Mouse (Mus musculus) cerebellum, adult 9-11 months (tissue): ENCODE results near the gene Hoxa6.
A peak's percentile ranks its signal among the peaks of the same experiment; 100 is the strongest.

Source experiments
- DNase-seq: peaks from one replicate; pipeline ENCODE4 v3.0.0; 2022

Gene Hoxa6

DNA sequence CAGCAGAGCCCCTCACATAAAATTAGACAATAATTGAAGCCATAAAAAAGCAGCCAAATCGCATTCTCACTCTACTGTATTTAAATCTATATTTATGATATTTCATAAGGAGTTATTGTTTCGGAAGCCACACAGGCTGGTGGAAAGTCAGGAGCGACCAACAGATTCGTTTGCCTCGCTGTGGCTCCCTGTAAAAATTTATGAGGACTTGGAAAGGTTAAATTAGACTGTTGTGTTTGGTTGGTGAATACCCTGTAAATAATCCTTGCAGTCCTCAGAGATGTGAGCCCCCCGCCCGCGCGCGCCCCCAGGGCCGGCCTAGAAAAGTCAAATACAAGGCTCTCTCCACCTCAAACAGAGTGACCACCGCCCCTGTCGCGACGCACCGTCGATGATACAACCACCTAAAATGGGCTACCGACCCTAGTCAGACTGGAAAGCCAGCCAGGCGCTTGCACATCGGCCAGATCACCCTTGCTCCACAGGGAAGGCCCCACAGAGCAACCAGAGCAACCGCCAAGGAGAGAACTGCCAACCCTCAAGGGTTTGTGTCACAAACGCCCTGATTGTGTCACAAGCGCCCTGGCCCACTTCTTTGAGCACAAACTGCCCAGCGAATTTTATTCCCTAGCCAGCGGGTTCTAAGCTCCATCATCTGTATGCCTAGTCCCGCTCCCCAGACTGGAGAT lies 18.2 kb upstream of the Hoxa6 start:
- DNase-seq = no peak

GRCm38 (mm10) chr6:52225612-52226568 lies 17.4 kb upstream of the Hoxa6 start:
- no peak for DNase-seq

GRCm38 (mm10) chr6:52224895-52225611 lies 16.5 kb upstream of the Hoxa6 start:
- no peak for DNase-seq

GRCm38 (mm10) chr6:52223939-52224760 lies 15.6 kb upstream of the Hoxa6 start:
- DNase-seq = no peak

GRCm38 (mm10) chr6:52222729-52223128 lies 14.2 kb upstream of the Hoxa6 start:
- no peak for DNase-seq

- DNase-seq = no peak
These were observed 13.6 kb upstream of the Hoxa6 start for GRCm38 (mm10) chr6:52221993-52222685.

DNA sequence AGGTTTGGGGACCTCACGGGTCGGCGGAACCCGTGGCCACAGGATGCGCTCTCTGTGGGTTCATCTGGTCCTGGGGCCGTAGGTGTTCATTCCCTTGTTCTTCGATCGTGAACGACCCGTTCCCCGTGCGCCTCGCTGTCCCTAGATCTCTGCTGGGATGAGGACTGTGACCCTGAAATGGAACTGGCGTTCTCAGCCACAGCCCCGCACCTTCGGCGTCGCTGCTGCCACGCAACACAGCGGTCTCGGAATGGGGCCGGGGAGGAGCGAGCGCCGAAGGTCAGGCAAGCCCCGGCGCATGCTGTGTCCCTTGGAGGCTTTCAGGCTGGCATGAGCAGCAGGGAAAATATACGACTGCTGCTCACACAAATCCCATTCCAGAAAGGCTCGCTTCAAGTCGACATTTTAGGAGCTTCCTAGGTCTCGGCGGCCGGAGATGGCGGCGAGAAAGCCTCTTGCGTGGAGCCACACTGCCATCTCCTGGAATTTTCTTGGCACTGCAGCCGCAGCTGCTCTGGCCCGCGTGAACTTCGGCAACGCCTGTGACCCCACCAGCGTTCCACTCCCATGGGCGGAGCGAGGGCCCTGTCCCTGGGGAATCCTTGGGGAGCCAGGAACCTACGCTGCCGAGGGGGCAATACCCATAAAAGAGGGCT lies 12.9 kb upstream of the Hoxa6 start, which contains the start of gene Hoxa7:
Gene Hoxa7, minus strand, starts transcription at position 518 of the 656 bp plus-strand sequence.
- peak; percentile 75 for DNase-seq

DNA sequence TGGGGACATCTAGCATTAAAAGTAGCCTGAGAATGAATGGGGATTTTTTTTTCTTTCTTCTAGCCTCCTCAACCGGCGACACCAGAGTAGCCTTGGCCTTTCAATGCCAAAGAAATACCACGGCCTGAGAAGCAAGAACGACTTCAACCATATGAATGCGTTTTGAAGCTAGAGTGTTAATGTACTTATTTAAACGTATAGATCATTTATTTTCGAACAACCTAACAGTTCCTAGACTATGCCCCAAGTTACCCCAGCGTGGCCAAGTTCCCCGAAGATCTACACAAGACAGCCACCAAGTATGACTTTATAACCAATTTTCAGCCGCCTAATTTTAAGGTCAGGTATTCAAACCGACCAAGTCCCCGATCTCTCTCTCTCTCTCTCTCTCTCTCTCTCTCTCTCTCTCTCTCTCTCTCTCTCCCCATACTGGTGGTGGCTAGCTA lies 12.4 kb upstream of the Hoxa6 start:
- DNase-seq = no peak

DNA sequence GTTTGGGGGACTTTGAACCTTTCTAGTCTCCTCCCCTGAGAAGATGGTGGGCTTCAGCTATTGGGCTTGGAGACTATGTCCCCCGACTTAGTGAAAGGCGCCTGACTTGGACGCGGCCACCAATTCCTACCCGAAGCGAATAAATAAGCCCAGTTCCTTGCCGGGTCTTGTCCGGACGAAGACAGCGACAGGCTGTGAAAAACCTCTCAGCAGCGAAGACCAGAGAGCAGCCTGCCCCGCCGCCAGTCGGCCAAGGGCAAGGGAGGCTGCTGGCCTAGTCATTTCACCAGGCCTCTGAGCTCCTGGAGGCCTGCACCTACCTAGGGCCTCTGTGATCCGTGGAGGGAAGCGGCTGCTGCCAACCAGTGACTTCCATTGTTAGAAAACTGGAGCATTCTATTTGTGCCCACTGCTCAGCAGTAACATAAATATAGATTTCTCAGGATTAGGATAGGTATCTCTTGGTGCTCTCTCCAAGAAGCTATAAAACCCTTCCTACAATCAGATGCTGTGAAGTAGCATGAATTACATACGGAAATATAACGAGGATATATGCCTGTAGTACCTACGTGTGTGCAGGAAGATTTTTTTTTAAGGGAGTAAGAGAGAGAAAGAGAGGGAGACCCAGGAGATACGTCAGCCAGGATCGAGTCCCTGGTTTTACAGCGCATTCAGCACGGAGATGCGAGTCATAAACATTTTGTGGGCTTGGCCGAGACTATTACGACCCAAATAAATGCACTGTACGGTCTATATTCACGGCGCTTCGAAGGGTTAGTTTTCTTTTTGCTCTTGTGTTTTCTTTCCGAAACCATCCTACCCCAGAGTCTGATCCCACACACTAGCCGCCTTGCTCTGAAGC lies 11.7 kb upstream of the Hoxa6 start:
- DNase-seq = no peak

- DNase-seq = no peak
These were observed 10.9 kb upstream of the Hoxa6 start for GRCm38 (mm10) chr6:52219234-52219942.

DNA sequence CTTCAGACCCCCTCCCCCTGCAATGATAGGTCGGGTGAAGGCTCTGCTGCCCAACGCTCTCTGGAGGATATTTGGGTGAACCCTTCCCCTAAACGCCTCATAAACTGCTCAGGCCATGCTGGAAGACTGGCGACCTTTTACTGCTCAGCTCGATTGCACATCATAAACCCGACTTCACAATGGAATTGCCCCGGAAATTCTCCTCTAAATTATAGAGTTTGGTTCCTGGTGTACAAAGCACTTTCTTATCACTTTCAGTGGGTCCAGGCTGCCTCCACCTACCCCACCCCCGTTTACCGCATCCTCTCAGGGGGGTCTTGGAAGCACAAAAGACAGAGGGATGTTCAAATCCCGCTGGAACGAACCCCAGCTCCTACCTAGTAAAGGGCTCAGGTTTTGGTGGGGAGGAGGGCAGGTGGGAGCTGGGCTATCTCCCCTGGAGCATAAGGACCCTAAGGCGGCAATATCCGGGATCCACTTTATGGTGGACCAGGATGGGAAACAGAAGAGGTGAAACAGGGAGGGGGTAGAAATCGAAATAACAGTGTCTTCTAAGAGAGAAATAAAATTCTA lies 10.2 kb upstream of the Hoxa6 start:
- DNase-seq = no peak

- no peak for DNase-seq
These were observed 9.5 kb upstream of the Hoxa6 start for GRCm38 (mm10) chr6:52217895-52218642.

DNA sequence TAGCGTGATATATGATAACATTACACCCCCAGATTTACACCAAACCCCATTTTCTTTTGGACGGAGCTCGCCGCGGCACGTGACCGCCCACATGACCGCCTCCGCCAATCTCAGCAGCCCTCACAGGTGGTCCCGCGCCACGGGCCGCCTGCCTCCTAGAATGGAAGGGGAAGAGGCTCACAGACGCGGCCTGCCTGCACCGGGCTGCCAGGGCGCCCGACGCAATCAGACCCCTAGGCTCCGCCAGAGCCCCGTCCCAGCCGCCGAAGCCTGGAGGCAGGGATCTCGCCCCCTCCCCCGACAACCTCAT lies 8.9 kb upstream of the Hoxa6 start:
- no peak for DNase-seq

GRCm38 (mm10) chr6:52216691-52217458 lies 8.4 kb upstream of the Hoxa6 start:
- DNase-seq = no peak

DNA sequence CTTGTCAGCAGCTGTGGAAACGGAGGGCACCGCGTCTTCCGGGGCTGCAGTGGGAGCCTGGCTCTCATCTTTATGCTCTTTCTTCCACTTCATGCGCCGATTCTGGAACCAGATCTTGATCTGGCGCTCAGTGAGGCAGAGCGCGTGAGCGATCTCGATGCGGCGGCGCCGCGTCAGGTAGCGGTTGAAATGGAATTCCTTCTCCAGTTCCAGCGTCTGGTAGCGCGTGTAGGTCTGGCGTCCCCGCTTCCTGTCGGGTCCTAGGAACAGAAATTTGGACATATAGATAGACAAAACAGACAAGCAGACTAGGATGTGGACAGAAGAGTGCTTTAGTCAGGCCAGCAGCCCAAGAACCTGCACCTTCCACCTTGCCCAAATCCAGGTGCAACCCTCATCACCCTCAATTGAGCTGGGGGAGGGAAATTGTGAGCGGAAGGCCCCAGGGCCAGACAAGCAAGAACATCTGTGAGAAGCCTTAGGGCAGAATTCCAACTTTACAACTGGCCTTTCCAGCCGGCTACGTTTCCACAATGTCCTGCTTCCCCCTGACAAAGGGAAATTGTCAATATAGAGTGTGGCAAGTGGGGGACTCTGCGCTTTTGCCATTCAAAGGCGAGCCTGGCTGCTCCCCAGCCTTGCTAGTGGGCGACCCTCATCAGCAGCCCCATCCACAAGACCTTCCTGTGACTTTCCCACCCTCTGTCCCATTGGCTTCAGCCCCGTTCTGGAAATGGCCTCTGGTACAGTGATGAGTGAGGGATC lies 7.4 kb upstream of the Hoxa6 start:
- no peak for DNase-seq

DNA sequence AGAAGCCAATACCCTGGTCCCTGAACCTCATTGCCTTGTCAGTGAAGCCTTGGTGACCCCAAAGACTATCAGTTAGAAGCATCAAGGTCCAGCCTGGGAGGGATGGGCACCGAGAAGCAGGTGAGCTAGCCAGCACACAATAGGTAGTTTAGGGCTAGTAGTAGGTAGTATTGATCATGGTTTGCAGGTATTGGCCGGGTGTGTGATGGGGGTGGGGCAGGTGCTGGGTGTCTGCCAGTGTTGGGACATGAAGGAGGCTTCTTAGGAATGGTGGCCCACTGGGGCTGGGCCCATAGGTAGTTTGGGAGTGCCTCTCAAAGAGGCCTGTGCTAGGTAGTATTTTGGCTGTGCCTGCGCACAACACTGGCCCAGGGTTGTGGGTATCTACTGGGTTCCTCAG lies 6.5 kb upstream of the Hoxa6 start:
- no peak for DNase-seq

GRCm38 (mm10) chr6:52214271-52214670 lies 5.7 kb upstream of the Hoxa6 start:
- no peak for DNase-seq
